Mouse (Mus musculus) T-helper 2 cell (primary cell): ENCODE measurements around the gene Meis2.

Experiments
- in situ Hi-C: fragments of 300-600 bp; cut with MboI, MseI; formaldehyde crosslinking; loops from one replicate; pipeline ENCODE4 v1.15.1; 2025; ENCODE audit warnings: high pct_unique_total_duplicates

Meis2 gene

DNA sequence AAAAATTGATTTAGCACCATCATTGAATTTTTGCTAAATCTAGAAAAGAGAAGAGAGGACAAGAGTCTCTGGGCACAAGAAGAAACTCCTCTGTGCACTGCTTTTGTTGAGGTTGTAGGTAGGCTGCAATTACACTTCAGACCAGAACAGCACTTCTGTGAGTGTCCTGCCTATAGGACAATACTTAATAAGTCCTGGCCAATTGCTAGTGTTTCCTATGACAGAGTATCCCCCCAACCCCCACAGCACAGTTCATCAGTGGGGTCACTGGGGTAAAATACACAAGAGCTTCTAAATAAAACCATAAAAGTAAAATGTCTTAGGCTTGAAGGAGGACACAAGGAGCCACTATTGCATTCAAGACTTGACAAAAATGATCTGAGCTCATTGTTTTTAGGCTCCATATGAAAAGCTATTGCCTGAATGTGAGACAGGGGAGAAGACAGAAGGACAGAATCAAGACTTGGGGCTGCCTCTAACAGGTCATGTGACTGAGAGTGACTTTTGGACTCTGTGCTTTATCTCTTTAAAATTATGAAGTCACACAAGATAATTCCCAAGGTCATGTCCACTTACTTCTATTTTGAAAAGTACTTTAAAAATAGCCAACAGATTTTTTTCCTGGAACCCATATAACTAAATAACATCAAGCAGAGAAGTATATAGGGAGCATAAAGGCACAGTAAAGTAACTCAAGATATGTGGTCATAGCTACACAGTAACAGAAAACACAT is 12.8 kb downstream of the Meis2 start:
- in situ Hi-C loops = no loop called here

DNA sequence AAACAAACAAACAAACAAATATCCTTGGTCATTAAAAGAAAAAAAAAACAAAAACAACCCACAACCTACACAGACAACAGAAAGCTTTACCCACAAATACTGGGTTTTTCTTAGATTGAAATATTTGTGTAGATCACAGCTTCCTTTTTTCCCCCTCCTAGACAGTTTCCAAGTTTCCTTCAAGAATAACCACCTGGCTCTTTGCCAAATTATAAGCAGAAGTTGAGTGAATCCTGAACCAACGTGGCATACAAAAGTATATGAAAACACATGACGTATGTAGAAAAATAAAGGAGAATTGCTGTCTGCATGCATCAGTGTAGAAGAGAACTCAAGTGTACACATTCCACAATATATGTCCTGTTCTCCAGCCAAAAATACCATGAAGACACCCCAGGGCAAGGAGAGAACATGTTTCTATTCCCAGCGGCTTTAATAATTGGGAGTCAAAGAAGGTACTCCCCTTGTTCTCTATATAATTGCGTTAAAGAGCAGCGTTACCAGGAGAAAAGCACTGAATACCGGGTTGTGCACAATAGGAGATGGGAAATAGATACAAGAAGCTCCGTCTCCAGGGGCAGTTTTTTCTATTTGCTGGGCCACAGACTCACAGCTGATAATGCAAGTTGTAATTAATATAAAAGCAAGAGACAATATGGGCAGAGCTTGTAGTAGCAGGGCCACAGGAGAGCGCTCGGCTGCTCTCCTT is 13.6 kb downstream of the Meis2 start:
- in situ Hi-C loops = no loop called here

DNA sequence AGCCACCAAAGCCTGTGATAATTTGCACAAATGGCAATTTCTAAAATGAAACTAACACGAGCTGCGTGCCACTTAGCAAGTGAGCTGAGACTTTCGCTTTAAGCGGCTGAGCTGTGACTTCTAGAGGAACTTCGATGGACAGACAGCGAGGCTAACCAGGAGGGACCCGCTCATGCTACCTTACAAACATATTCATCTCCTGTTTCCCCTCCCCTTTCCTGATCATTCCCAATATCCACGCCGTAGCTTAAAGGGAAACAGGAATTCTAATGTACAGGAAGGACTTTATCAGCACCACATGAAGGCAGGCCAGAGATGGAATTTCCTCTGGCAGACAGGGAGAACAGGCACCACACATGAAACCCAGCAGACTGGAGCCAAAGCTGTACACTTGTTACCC is 15.9 kb downstream of the Meis2 start:
- in situ Hi-C loops = no loop called here

DNA sequence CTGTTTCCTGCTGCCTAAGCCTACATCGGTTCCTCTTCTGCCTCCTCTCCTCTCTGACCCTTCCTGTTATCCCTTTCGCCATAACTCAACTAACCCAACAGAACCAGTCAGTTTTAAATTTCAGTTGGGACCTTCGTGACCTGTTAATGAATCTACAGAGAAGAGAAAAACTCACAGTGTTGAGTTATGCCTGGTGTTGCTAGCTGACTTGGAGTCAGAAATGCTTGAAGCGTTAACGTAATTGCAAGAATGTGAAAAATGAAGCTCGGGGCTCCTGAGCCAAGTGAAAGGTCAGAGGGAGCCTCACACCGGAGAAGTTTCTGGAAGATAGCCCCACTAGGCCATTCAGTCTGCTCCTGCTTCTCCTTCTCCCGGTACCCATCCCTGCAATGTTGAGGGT is 18.3 kb downstream of the Meis2 start:
- in situ Hi-C loops = no loop called here

DNA sequence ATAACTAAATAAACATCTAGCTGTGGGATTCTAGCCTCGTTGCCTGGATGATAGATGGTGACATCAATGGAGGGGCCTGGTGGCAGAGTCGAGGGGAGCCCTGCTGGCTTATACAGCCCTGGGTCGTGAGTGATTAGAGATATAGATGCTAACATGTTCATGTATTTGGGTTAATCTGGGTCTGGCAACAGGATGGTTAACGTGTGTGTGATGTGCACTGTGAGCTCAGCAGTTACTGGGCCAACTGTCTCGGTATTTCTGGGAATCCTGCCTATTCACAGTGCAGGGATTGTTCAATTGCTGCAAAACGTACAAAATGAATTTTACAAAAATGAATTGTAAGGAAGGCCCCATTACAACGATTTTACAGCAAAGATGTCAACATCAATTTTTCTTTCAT is 20.6 kb downstream of the Meis2 start:
- in situ Hi-C loops = no loop called here

DNA sequence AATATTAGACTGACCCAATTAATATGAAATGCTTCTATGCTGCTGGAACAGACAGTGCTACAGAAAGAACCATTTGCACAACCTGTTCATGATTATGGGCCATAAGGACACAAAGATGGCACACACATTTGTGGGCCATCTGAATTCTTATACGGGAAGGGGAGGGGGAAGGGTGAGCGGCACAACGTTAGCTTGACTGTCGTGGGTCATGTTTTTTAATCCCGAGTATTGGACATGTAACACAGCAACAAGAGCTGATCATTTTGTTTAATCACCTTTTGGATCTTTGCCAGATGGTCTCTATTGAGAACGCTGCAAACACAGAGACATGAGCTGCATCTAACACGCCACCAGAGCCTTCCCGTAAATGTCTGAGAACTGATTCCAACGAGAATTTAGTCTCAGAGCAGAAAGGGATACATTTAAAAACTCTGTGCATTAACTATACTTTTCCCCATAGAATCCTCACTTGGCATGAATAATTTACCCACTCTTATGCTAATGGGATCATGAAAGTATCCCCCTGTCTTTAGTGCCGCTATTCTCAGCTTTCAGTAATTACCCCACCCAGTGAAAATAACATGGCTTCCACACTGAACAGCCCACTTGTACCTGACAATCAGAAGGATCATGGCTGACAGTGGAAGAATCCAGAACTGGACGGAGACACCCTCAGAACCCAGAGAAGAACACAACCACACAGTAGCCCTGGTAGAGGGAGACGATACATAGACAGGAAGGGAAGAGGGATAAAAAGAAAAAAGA is 22.5 kb downstream of the Meis2 start:
- in situ Hi-C loops = no loop called here

DNA sequence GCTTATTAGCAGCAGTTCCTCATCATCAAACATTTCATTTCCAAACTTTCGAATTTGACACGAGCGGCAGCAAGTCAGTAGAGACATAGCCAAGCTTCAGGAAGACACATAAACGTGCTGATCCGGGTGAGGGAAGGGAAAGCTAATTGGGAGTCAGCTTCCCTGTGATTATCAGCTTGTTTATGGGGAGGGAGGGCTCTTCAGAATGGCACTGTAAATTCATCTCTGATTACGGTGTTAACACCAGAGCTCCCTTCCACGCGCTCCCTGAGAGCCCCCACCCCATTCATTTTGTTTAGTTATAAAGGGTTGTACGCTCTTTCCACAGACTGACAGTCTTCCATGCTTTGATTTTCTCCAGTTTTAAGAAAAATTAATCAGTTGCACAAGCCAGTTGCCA is 23.2 kb downstream of the Meis2 start:
- in situ Hi-C loops = no loop called here

DNA sequence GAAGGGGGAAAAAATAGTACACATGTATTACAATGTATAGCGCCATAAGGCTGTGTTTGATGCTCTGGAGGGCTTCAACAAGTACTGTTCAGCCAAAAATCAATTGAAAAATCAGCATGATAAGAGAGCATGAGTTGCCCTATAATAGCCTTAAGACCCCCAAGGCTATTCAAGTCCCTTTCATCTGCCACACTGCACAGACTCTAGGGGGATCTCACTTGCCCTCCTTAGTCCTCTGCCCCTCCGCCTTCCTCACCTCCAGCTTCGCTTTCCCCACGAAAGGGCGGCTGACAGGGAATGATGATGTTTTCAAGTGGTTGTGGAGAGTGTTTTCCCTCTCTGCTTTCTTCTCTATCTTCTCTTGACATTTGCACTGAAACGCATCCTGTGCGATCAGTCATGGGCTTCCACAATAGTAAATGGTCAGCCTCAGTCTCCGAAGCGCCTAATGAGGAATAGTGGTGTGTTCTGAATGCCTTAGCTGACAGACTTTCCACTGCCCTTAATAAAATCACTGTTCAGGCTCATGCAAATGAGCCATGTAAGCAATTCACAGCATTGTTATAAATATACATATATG is 23.9 kb downstream of the Meis2 start:
- in situ Hi-C loops = no loop called here

DNA sequence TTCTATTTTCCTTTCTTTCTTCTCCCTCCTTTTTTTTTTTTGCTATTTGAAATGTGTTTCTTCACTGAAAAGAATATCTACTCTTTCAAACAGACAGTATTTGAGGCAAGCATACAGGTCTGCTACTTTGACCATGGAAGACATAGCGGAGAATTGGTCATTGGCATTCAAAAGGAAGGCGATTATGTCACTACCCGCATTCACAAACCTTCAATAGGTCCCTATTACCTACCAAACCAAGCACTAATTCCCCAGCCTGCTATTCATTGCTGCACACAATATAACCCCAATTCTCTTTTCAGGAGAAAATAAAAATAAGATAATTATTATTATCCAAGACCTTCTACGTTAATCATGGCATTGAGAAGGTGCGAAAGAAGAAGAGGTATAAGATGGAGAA is 30.3 kb downstream of the Meis2 start:
- in situ Hi-C loops = no loop called here

DNA sequence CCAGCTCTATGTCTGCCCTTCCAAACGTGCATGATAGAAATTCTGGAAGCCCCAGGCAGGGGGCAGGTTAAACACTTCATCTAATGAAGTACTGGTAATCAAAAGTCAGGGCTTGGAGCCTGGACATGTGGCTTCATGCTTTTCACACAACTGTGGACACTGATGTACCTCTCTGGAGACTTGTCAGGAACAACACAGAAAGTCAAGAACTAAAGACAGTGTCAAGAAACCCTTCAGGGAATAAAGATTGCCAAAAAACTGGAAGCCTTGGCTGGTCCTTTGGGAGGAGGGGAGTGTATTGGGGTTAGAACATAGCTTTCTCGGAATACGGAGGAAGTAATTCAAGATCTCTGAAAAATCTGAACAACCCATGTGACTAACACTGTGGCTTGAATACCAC is 37.5 kb downstream of the Meis2 start:
- in situ Hi-C loops = no loop called here

DNA sequence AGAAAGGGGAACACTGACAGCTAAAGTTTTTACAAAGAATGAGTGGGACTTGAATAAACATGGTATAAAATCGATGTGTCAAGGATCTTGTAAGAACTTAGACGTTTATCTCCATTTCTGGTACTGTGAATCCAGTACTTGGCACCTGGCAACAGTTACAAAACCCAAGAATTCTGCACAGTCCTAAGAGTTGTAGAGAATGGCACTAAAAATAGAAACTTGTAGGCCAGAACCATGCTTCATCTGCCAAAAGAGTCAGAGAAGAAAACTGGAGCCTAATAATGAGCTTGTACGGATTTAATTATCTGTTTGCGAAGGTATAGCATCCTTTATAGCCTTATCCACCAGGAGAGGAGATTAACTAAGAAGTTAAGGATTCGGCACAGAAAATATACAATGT is 42.8 kb downstream of the Meis2 start:
- in situ Hi-C loops = no loop called here

DNA sequence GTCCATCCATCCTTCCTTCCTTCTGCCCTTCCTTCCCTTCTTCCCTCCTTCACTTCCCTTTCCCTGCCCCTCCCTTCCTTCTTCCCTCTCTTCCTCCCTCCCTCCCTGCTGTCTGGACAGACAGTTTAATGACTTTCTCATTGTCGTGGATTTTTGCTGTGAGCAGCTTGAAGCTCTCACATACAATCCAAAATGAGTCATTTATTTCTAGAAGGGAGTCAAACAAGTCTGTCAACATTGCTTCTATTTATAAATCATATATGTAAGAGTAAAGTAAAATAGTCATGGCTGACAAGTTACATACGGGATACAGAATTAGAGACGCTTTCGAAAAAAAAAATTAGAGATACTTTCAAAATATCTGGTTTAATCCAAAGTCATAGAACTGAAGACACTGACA is 43.7 kb downstream of the Meis2 start:
- in situ Hi-C loops = no loop called here

DNA sequence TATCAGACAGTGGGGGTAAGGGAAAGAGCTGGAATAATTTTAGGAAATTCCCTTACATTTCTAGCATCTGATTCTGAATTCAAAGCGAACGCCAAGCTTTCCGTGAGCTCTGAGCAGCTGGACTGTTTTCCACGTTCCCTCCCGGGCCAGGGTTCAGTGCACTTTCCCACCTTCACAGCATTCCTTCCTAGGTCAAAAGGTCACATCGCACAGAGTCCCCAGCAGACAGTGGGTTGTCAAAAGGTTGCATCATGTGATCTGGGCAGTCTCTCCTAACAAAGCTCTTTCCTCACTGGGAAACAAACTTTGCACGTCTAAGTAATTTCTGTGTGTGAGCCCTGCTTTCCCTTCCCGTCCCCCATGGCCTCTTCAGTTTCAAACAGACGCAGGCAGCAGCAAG is 44.6 kb downstream of the Meis2 start:
- in situ Hi-C loops = no loop called here

DNA sequence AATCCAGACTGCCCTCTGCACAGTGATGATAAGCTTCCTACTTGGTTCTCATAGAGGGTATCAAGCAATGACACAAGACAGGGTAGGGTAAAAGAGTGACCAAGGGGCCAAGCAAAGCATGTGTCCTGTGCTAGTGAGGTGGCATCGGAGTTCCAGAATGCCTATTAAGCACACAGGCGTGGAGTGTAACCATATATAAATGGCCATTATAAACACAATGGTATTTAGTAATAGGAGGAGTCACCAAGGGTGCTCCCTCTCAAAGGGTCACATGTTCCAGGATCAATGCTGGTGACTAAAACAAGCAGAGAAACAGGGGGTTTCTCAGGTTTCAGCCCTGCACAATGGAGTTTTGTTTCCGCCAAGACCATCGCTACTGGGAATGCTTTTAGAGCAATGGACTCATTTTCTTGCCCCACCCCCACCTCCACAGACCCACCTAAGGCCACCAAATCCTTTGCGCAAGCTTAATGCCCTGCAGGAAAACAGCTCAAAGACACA is 45.1 kb downstream of the Meis2 start:
- in situ Hi-C loops = no loop called here

DNA sequence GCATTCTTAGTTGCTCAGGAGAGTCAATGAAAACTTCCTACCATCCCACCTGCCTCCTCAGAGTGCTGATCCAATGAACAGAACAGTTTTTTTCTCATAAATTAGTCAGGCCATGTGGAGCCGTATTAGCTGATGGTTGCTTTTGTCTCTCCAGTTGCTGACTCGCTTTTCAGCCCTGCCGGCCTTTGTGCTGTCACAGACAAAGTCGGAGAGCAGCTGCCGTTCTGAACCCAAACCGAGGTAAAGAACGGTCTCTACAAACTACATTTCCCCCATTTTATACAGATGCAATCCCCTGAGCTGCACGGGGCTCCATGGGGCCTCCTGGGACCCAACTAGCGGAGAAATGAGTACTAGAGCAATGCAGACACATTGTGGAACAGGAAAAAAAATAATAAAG is 45.7 kb downstream of the Meis2 start:
- in situ Hi-C loops = no loop called here

DNA sequence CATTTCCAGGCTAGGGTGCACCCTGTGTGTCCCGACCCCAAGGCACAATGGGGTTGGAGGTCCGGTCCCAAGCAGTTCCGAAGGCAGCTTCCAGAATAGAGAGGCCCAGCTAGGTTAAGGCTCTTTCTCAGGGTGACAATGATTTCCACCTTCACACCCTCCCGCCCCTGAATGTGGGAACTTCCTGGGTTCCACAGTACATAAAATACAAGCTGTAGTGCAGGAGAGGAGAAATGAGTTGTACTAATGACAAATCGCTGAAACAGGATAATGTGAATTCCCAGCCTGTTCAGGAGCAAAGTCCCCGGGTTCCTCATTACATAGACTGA is 46.2 kb downstream of the Meis2 start:
- in situ Hi-C loops = no loop called here

DNA sequence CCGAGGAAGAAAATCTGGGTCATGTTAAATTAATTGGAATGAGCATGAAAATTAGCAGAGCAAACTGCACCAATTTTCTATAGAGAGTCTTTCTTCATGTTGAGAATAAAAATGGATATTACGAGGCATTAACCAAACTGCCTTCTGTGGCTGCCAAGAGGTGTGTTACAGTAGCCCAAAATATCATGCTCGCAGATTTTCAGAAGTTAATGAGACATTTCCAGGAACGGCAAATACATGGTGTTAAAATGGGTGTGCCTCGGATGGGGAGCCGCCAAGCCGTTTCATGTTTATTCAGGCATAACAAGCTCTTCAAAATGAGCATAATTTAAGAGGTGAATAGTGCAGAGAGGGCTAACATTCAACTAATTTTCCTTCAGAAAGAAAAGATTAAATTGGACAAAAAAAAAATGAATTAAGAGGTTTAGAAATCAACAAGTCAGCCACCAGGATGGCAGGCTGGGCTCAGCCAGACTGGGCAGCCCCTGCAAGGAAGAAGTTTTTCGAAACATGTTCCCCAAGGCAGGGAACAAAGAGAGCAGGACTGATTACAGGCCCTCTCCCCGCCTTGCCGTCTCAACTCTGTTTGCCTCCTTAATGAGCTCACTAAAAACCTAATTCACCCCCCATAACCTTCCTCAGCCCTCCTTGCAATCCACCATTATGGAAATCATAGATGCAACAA is 46.7 kb downstream of the Meis2 start:
- in situ Hi-C loops = no loop called here

DNA sequence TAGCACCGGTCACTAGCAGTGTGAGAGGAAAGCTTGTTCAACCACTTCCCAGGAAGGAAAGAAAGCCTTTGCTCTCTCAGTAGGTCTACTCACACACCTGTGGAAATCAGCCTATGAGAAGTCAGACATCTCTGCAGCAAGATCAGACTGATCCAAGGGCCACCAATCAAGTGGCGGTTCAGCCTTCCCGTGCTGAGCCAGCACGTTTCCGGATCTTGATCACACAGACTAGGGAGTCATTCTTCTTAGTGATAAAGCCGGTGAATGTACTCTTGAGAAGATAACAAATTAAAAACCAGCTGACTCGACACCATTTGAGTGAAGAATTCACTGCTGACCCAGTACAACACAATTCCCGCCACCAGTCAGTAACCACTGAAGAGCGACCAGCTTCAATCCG is 50.1 kb downstream of the Meis2 start:
- in situ Hi-C loops = no loop called here

DNA sequence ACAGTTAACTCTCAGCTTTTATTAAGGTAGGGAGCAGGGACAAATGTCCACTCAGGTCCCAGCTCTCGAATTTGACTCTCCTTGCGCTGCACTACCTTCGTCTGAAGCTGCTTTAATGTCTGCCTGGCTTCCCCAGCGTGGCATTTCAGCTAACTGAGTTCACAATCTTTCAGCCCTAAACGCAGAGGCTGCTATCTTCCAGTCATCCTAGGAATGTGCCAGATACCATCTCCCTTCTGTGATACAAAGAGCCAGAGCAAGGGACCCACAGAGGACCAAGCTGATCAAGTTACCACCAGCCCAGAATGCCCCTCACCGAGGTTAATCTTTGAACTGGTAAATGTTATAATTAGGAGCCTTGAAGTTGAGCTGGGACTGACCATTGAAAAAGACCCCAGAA is 55.2 kb downstream of the Meis2 start:
- in situ Hi-C loops = no loop called here

DNA sequence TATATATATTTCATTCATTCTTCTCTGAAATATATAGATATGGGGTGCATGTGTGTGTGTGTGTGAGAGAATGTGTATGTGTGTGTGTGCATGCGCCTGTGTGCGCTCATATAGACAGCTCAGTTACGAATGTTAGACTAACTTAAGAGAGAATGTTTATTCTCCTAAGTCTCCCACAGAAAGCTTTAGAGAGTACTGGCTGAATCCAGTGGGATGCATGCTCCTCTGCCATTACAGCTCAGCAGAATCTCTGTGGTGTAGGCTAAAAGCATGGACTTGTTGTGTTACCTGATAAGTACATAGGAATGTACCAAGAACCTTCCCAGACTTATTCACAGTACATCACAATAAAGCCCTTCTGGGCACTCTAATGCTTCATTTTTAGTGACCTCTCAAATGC is 55.6 kb downstream of the Meis2 start:
- in situ Hi-C loops = no loop called here

DNA sequence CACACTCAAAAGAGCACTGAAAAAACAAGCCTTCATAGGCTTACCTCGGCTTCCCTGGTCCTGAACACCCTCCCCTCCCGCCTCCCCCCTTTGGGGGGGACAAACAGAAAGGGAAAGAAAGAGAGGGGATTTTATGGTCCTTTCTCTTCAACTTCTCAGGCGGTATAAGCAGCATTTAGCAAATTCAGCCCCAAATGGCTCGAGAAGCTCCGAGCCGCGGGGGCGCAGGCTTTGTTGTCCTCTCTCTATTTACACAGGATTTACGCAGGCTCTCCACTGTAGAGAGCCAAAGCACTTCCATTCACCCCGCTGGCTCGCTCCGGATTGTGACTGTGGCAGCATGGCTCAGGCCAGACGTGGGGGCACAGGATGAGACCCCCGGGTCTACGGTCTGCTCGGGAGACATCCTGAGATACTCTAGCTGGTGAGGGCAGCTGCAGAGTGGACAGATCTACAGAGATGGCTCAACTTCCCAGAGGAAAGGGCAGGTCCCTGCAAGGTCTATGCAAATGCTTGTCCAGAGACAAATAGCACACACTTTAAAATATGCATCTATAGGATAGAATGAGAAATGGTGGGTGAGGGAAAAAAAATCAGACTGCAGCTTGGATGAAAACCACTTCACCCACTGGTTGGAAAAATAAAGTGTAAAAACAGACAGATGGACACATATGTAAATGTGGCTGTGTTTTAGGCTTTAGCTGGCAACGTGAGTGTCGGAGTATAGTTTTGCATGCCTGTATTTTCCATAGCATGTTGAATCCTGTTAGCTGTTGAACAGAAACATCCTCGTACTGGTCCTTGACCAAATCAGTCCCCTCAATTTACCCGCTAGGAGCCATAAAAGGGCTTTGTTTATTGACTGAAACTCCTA is 56.3 kb downstream of the Meis2 start:
- in situ Hi-C loops = no loop called here
